Mouse (Mus musculus): ENCODE measurements around the gene Itpr2. TPM values are rescaled to one million over a fixed set of nuclear protein-coding genes. Genes with fewer than 3 reads are reported as not detected.

Itpr2 gene
- polyA plus RNA-seq, 1 experiment from 2014 or later, result 7.5 TPM

DNA sequence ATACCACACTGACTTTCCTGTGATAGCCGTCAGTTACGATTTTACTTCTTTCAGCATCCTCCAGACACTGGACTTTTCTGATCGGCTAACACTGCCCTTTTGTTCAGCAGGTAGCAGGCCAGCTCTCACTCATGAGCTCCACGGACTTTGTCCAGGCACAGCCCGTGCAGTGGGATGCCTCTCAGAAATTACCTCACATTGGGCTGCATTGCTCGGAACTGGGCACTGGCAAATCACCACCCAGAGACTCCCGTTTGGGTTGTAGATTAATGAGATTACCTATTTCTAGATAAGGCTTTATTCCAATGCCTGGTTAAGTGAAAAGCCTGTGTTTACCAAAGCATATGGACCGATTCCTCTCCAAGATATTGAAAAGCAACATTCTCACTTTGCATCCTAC lies 186.9 kb downstream of the Itpr2 start:
- Histone ChIP-seq H3K27ac (ENCODE audit: low read length) (no peak overlapping the region), H3K4me2 (ENCODE audit: low read depth, low read length) (no peak overlapping the region), H3K4me1 (ENCODE audit: control insufficient read depth, low read depth, low read length) (no peaks in the 10 kb centered on the region), H3K36me3 (ENCODE audit: control insufficient read depth, insufficient read depth) (no peaks in the 10 kb centered on the region; the same call in 1 of the 2 replicates), H3K27me3 (ENCODE audit: control insufficient read depth, insufficient read depth, low read depth, low read length) (no peaks in the 10 kb centered on the region), H3K4me3 (ENCODE audit: low read depth, low read length) (no peak overlapping the region), H3K9me3 (replicated peaks; ENCODE audit: control insufficient read depth, low read length) (no peaks in the 10 kb centered on the region), H3K9ac (ENCODE audit: low read depth, low read length) (no peak overlapping the region)
- ATAC-seq (ENCODE audit: low read depth), result no peak
- WGBS (ENCODE audit: insufficient replicate concordance), result 65% methylated on average over 8 of the region's 8 CpGs

DNA sequence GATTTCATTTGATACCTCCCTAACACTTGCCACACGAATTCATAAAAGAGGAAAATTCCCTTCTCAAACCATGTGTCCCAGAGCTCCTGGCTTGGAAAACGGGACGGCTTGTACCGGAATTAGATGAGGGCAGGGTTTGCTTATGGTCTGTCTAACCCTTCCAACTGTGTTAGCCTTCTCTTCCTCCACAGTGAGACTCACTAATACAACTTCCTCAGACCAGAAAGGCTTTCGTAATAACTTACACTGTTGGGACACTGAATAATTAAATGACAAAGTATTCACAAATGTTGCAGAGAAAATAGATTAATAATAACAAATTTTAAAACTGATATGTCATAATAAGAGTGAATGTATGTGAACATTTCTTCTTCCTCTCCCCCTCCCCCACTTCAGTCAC lies 187.7 kb downstream of the Itpr2 start:
- Histone ChIP-seq H3K9me3 (replicated peaks; ENCODE audit: control insufficient read depth, low read length) (no peaks in the 10 kb centered on the region), H3K4me2 (ENCODE audit: low read depth, low read length) (no peak overlapping the region), H3K27me3 (ENCODE audit: control insufficient read depth, insufficient read depth, low read depth, low read length) (no peaks in the 10 kb centered on the region), H3K36me3 (ENCODE audit: control insufficient read depth, insufficient read depth) (no peaks in the 10 kb centered on the region; the same call in 1 of the 2 replicates), H3K4me3 (ENCODE audit: low read depth, low read length) (no peak overlapping the region), H3K4me1 (ENCODE audit: control insufficient read depth, low read depth, low read length) (no peaks in the 10 kb centered on the region), H3K27ac (ENCODE audit: low read length) (no peak overlapping the region), H3K9ac (ENCODE audit: low read depth, low read length) (no peak overlapping the region)
- ATAC-seq (ENCODE audit: low read depth), result no peak
- WGBS (ENCODE audit: insufficient replicate concordance), result 66% methylated on average over 5 of the region's 5 CpGs

DNA sequence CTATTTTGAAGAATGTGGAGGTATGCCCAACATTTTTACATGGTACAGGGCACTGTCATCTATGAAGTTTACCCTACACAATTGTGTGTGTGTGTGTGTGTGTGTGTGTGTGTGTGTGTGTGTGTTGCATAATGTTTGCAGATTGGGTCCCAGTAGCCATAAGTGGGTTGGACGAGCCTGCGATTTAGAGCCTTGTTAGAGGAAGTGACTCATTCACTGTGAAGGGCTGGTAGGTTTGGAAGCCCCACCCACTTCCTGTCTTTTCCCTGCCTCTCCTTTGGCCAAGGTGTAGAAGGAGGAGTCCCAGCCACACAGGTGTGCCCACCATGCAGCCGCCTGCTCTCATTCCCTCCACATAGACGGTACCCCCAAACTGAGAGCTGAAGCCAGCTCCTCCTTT lies 188.6 kb downstream of the Itpr2 start:
- no peaks in the 10 kb centered on the region; the same call in 1 of the 2 replicates for H3K36me3 ChIP-seq (ENCODE audit: control insufficient read depth, insufficient read depth)
- WGBS (ENCODE audit: insufficient replicate concordance), result 48% methylated on average over 4 of the region's 4 CpGs
- H3K9ac ChIP-seq (ENCODE audit: low read depth, low read length), result no peak overlapping the region

DNA sequence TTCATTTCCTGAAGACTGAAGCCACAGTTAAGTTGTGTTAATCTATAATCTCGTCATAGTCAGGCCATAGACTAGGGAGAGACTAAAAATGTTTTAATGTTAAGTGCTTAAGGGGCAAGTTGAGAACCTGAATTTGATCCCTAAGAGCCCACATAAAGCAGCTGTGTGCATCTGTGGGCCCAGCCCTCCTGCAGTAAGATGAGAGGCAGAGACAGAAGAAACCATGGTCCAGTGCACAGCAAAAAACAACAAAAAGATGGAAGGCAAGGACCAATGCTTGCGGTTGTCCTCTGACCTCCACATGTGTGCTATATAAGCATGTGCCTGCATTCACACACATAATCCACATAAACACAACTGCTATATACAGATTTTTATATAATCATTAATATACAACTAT lies 191.8 kb downstream of the Itpr2 start:
- ATAC-seq (ENCODE audit: low read depth), result no peak
- no peak overlapping the region for H3K4me3 ChIP-seq (ENCODE audit: low read depth, low read length)
- no peak overlapping the region for H3K4me2 ChIP-seq (ENCODE audit: low read depth, low read length)
- H3K9ac ChIP-seq (ENCODE audit: low read depth, low read length), result no peak overlapping the region
- H3K27me3 ChIP-seq (ENCODE audit: control insufficient read depth, insufficient read depth, low read depth, low read length), result no peaks in the 10 kb centered on the region
- no peaks in the 10 kb centered on the region for H3K4me1 ChIP-seq (ENCODE audit: control insufficient read depth, low read depth, low read length)
- H3K27ac ChIP-seq (ENCODE audit: low read length), result no peak overlapping the region
- H3K36me3 ChIP-seq (ENCODE audit: control insufficient read depth, insufficient read depth), result no peaks in the 10 kb centered on the region
- 63% methylated on average over 2 of the region's 2 CpGs for WGBS (ENCODE audit: insufficient replicate concordance)
- no peaks in the 10 kb centered on the region for H3K9me3 ChIP-seq (replicated peaks; ENCODE audit: control insufficient read depth, low read length)

More for the DNA sequence above, 188.6 kb downstream of the Itpr2 start:
- no peaks in the 10 kb centered on the region for H3K4me1 ChIP-seq (ENCODE audit: control insufficient read depth, low read depth, low read length)
- H3K27me3 ChIP-seq (ENCODE audit: control insufficient read depth, insufficient read depth, low read depth, low read length), result no peaks in the 10 kb centered on the region
- H3K9me3 ChIP-seq (replicated peaks; ENCODE audit: control insufficient read depth, low read length), result no peaks in the 10 kb centered on the region
- H3K4me3 ChIP-seq (ENCODE audit: low read depth, low read length), result no peak overlapping the region
- ATAC-seq (ENCODE audit: low read depth), result no peak
- no peak overlapping the region for H3K27ac ChIP-seq (ENCODE audit: low read length)
- no peak overlapping the region for H3K4me2 ChIP-seq (ENCODE audit: low read depth, low read length)

DNA sequence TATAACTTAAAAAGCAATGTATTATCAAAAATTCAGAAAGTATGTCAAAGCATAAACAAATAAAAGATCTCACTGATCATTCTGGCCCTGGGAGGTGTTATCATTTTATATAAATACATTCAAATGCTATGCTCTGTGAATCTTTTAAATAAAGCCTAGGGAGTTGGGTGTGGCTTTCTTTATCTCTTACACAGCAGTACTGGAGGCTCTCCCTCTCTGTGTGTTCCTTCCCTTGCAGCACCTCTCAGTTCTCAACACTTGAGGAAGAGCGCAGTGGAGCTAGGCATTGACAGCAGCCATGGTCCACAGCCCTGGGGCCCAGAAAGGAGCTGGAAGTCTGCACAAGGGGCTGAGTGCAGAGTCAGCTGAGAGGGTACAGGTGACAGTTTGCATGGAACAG lies 192.7 kb downstream of the Itpr2 start:
- ATAC-seq (ENCODE audit: low read depth), result no peak

DNA sequence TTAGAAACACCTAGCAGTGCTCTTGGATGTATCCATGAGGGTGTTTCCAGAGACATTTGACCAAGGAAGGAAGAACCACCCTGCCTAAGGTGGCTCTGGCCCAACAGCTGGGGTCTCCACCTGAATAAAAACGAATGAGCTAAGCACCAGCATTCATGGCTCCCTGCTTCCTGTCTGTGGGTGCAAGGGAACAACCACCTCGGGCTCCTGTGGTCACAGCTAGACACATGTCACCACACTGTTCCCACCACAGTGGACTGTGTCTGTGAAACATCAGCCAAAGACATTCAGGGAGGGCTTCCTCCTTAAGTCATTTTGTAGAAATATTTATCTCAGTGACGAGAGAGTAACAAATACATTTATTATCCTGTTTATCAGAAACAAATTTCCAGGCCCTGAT lies 196.0 kb downstream of the Itpr2 start:
- no peaks in the 10 kb centered on the region for H3K9me3 ChIP-seq (replicated peaks; ENCODE audit: control insufficient read depth, low read length)
- H3K9ac ChIP-seq (ENCODE audit: low read depth, low read length), result no peak overlapping the region
- no peak overlapping the region for H3K4me2 ChIP-seq (ENCODE audit: low read depth, low read length)
- no peak overlapping the region for H3K4me3 ChIP-seq (ENCODE audit: low read depth, low read length)
- no peak overlapping the region for H3K27ac ChIP-seq (ENCODE audit: low read length)
- no peaks in the 10 kb centered on the region for H3K27me3 ChIP-seq (ENCODE audit: control insufficient read depth, insufficient read depth, low read depth, low read length)
- H3K36me3 ChIP-seq (ENCODE audit: control insufficient read depth, insufficient read depth), result no peaks in the 10 kb centered on the region
- no peak for ATAC-seq (ENCODE audit: low read depth)
- no peaks in the 10 kb centered on the region for H3K4me1 ChIP-seq (ENCODE audit: control insufficient read depth, low read depth, low read length)
- 31% methylated on average over 3 of the region's 3 CpGs for WGBS (ENCODE audit: insufficient replicate concordance)

More for the DNA sequence above, 192.7 kb downstream of the Itpr2 start:
- Histone ChIP-seq H3K4me2 (ENCODE audit: low read depth, low read length) (no peak overlapping the region), H3K36me3 (ENCODE audit: control insufficient read depth, insufficient read depth) (no peaks in the 10 kb centered on the region), H3K4me1 (ENCODE audit: control insufficient read depth, low read depth, low read length) (no peaks in the 10 kb centered on the region), H3K4me3 (ENCODE audit: low read depth, low read length) (no peak overlapping the region), H3K9me3 (replicated peaks; ENCODE audit: control insufficient read depth, low read length) (no peaks in the 10 kb centered on the region), H3K27ac (ENCODE audit: low read length) (no peak overlapping the region), H3K27me3 (ENCODE audit: control insufficient read depth, insufficient read depth, low read depth, low read length) (no peaks in the 10 kb centered on the region), H3K9ac (ENCODE audit: low read depth, low read length) (no peak overlapping the region)
- 32% methylated on average over 1 of the region's 1 CpGs for WGBS (ENCODE audit: insufficient replicate concordance)

DNA sequence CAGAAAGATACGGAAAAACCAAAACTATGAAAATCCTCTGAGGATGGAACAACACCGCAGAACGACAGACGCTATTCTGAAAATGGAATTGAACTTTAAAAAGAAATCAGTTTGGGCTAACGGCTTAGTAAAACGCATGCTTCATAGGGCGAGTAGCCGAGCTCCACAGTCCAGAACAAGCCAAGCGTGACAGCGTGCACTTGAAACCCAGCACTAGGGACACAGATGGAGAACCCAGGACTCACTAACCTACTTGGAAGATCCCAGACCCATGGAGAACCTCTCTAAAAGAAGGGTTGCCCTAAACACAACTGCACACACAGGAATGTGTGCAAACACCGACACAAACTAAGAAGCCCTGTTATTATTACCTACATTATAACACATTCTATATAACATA lies 197.9 kb downstream of the Itpr2 start:
- no peak for ATAC-seq (ENCODE audit: low read depth)
- Histone ChIP-seq H3K4me1 (ENCODE audit: control insufficient read depth, low read depth, low read length) (no peaks in the 10 kb centered on the region), H3K27ac (ENCODE audit: low read length) (no peak overlapping the region), H3K27me3 (ENCODE audit: control insufficient read depth, insufficient read depth, low read depth, low read length) (no peaks in the 10 kb centered on the region), H3K4me2 (ENCODE audit: low read depth, low read length) (no peak overlapping the region), H3K4me3 (ENCODE audit: low read depth, low read length) (no peak overlapping the region), H3K36me3 (ENCODE audit: control insufficient read depth, insufficient read depth) (no peaks in the 10 kb centered on the region), H3K9ac (ENCODE audit: low read depth, low read length) (no peak overlapping the region), H3K9me3 (replicated peaks; ENCODE audit: control insufficient read depth, low read length) (no peaks in the 10 kb centered on the region)
- 80% methylated on average over 11 of the region's 11 CpGs for WGBS (ENCODE audit: insufficient replicate concordance)

DNA sequence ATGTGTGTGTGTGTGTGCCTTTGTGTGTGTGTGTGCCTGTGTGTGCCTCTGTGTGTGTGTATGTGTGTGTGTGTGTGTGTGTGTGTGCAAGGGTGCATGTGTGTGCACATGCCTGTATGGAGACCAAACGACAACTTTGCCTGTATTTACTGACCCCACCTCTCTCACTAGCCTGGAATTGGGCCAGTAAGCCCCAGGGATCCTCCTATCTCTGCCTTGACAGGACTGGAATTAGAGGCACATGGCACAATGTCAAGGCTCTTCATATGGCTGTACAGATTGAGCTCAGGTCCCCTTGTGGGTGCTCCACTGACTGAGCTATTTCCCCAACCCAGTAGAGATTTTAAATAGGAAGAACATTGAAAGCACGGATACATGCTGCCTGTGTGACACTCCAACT lies 198.7 kb downstream of the Itpr2 start:
- no peak overlapping the region for H3K27ac ChIP-seq (ENCODE audit: low read length)
- no peaks in the 10 kb centered on the region for H3K27me3 ChIP-seq (ENCODE audit: control insufficient read depth, insufficient read depth, low read depth, low read length)
- H3K9ac ChIP-seq (ENCODE audit: low read depth, low read length), result no peak overlapping the region
- no peaks in the 10 kb centered on the region for H3K9me3 ChIP-seq (replicated peaks; ENCODE audit: control insufficient read depth, low read length)
- WGBS (ENCODE audit: insufficient replicate concordance), result 66% methylated on average over 2 of the region's 2 CpGs
- H3K4me2 ChIP-seq (ENCODE audit: low read depth, low read length), result no peak overlapping the region
- H3K36me3 ChIP-seq (ENCODE audit: control insufficient read depth, insufficient read depth), result no peaks in the 10 kb centered on the region
- ATAC-seq (ENCODE audit: low read depth), result no peak
- no peaks in the 10 kb centered on the region for H3K4me1 ChIP-seq (ENCODE audit: control insufficient read depth, low read depth, low read length)
- no peak overlapping the region for H3K4me3 ChIP-seq (ENCODE audit: low read depth, low read length)

DNA sequence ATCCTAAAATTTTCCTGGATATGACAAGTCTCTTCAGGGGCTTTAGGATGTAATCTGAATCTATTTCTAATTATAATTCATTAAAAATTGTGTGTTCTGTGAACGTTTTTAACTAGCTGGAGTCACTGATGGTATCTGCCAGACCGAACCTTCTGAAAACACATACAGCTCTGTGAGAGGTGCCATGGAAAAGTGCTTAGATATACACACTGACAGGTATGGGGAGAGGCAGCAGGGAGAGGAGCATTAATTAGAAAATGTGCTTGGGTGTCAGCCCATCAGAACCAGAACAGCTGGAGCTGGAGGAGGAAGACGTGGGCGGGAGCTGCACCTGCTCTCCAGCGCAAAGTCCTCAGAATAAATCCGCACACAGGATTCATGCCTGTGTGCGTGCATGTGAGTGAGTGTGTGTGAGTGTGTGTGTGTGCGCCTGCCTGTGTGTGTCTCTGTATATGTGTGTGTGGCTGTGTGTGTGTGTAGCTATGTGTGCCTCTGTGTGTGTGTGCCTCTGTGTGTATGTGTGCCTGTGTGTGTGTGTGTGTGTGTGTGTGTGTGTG lies 199.4 kb downstream of the Itpr2 start:
- H3K4me3 ChIP-seq (ENCODE audit: low read depth, low read length), result no peak overlapping the region
- no peaks in the 10 kb centered on the region for H3K9me3 ChIP-seq (replicated peaks; ENCODE audit: control insufficient read depth, low read length)
- H3K4me1 ChIP-seq (ENCODE audit: control insufficient read depth, low read depth, low read length), result no peaks in the 10 kb centered on the region
- H3K36me3 ChIP-seq (ENCODE audit: control insufficient read depth, insufficient read depth), result no peaks in the 10 kb centered on the region
- no peak for ATAC-seq (ENCODE audit: low read depth)
- H3K4me2 ChIP-seq (ENCODE audit: low read depth, low read length), result no peak overlapping the region
- 71% methylated on average over 8 of the region's 8 CpGs for WGBS (ENCODE audit: insufficient replicate concordance)
- no peak overlapping the region for H3K9ac ChIP-seq (ENCODE audit: low read depth, low read length)
- no peaks in the 10 kb centered on the region for H3K27me3 ChIP-seq (ENCODE audit: control insufficient read depth, insufficient read depth, low read depth, low read length)
- no peak overlapping the region for H3K27ac ChIP-seq (ENCODE audit: low read length)
